Mouse (Mus musculus) heart, embryonic 14.5 days (tissue): ENCODE data around the gene Gm29609. TPM values are rescaled to one million over a fixed set of nuclear protein-coding genes. Genes with fewer than 3 reads are reported as not detected.

Experiments used
- polyA plus RNA-seq: library from polyadenylated mRNA; unstranded; fragments of >200 nt; fragmentation: Nextera tagmentation; extraction: Ambion mirVana; gene quantifications from 2 replicates; pipeline ENCODE4 v1.2.1, GENCODE M21; 2014

Gm29609 gene
- polyA plus RNA-seq, 1 experiment from 2014 or later: 1.1 TPM

Other genes with a start within 250 kb of the Gm29609 start
- gene Cgref1, start 234.3 kb downstream of the Gm29609 start, polyA plus RNA-seq: 2.0 and 3.8 TPM in 2 replicates
- gene Preb, start 219.6 kb downstream of the Gm29609 start, polyA plus RNA-seq: 49.7 and 59.5 TPM in 2 replicates
- 0.07 and 0.15 TPM in 2 replicates for gene Tcf23, start 211.2 kb downstream of the Gm29609 start, polyA plus RNA-seq
- gene Atraid, start 131.6 kb downstream of the Gm29609 start, polyA plus RNA-seq: 142 and 156 TPM in 2 replicates
- 6.5 and 7.2 TPM in 2 replicates for gene Slc5a6, start 131.0 kb downstream of the Gm29609 start, polyA plus RNA-seq
- 13.3 and 14.3 TPM in 2 replicates for gene Cad, start 125.1 kb downstream of the Gm29609 start, polyA plus RNA-seq
- gene Dnajc5g, start 73.6 kb downstream of the Gm29609 start, polyA plus RNA-seq: not detected in 2 replicates
- gene Slc30a3, start 71.7 kb downstream of the Gm29609 start, polyA plus RNA-seq: 0.26 and 0.43 TPM in 2 replicates
- gene Trim54, start 63.2 kb downstream of the Gm29609 start, polyA plus RNA-seq: 7.0 and 9.3 TPM in 2 replicates
- gene Ucn, start 41.1 kb downstream of the Gm29609 start, polyA plus RNA-seq: not detected in 2 replicates
- 98.9 and 111 TPM in 2 replicates for gene Mpv17, start 25.7 kb downstream of the Gm29609 start, polyA plus RNA-seq
- gene Gtf3c2, start 233 bp upstream of the Gm29609 start, polyA plus RNA-seq: 39.9 and 42.6 TPM in 2 replicates
- gene Snx17, start 13.3 kb upstream of the Gm29609 start, polyA plus RNA-seq: 118 and 120 TPM in 2 replicates
- 50.7 and 52.5 TPM in 2 replicates for gene Eif2b4, start 13.5 kb upstream of the Gm29609 start, polyA plus RNA-seq
- 3.3 and 4.3 TPM in 2 replicates for gene Zfp513, start 22.4 kb upstream of the Gm29609 start, polyA plus RNA-seq
- 85.4 and 91.1 TPM in 2 replicates for gene Ppm1g, start 40.8 kb upstream of the Gm29609 start, polyA plus RNA-seq
- gene Nrbp1, start 61.0 kb upstream of the Gm29609 start, polyA plus RNA-seq: 124 and 125 TPM in 2 replicates
- 0.41 and 1.1 TPM in 2 replicates for gene Gm9970, start 61.3 kb upstream of the Gm29609 start, polyA plus RNA-seq
- 4.8 and 5.4 TPM in 2 replicates for gene Krtcap3, start 71.8 kb upstream of the Gm29609 start, polyA plus RNA-seq
- gene Ift172, start 111.2 kb upstream of the Gm29609 start, polyA plus RNA-seq: 22.3 and 28.5 TPM in 2 replicates
- 21.7 and 22.8 TPM in 2 replicates for gene Fndc4, start 116.2 kb upstream of the Gm29609 start, polyA plus RNA-seq
- gene Gckr, start 117.5 kb upstream of the Gm29609 start, polyA plus RNA-seq: not detected in 2 replicates